Mouse (Mus musculus) Patski (cell line): ENCODE data around the gene Aadacl2. TPM values are rescaled to one million over a fixed set of nuclear protein-coding genes. Genes with fewer than 3 reads are reported as not detected.

Experiments
- ATAC-seq: fragments of 100-300 bp; one replicate; pipeline ENCODE4 v1.8.0; 2021
- CTCF ChIA-PET: fragments of 350-600 bp; sonication (Branson Sonifier 250); formaldehyde crosslinking; loops from one replicate; lab custom pipeline; 2022; ENCODE audit warnings: inconsistent platforms; lab: Charles Lee
- POLR2A ChIA-PET: fragments of 350-600 bp; sonication (Branson Sonifier 250); formaldehyde crosslinking; loops from one replicate; lab custom pipeline; 2022; ENCODE audit warnings: antibody characterized with exemption, inconsistent platforms; lab: Charles Lee
- DNase-seq: peaks from one replicate; pipeline ENCODE4 v3.0.0-alpha.2; 2011; ENCODE audit warnings: low read depth, low spot score
- H3K27me3 ChIP-seq: fragments of 371-371 bp; one replicate; pipeline ENCODE4 v1.5.1; 2021
- CTCF ChIP-seq: fragments of 100-300 bp; IDR thresholded peaks from one replicate; pipeline ENCODE4 v1.5.1; 2021
- in situ Hi-C: fragments of 300-500 bp; cut with MboI; formaldehyde crosslinking; loops from 3 replicates; pipeline ENCODE4 v1.11.1; 2018; ENCODE audit warnings: low pct_unique_long_range_greater_than_20kb, mixed read lengths
- polyA plus RNA-seq: library from polyadenylated mRNA; unstranded; gene quantifications from one replicate; pipeline ENCODE4 v1.2.3, GENCODE M21; 2021

The Aadacl2 gene
- not detected for polyA plus RNA-seq

DNA sequence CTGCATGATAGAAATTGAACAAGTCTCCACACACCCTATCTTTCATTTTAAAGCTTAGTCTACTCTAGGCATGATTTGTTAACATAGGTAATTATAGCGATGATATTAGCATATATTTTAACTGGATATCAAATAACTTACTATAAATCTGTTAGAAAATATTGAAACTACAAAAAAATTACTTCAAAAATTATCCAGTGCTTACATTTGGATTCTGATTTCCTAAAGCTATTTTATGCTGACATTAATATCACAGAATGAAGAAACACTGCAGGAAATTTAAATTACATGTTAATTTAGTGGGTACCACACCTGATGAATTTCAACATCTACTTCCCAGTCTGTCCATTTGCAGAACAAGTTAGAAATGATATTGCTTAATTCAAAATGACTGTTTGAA lies at the start of gene Aadacl2:
Gene Aadacl2 (plus strand): TSS at position 301 of the 400 bp plus-strand sequence.
- ChIA-PET CTCF (no interaction called here), POLR2A (no interaction called here)
- ATAC-seq (no peak), DNase-seq (no peak)
- in situ Hi-C loops: no loop called here
- peaks cover 32% of the 10 kb centered on the region for H3K27me3 ChIP-seq
- TF ChIP-seq CTCF: no peak

DNA sequence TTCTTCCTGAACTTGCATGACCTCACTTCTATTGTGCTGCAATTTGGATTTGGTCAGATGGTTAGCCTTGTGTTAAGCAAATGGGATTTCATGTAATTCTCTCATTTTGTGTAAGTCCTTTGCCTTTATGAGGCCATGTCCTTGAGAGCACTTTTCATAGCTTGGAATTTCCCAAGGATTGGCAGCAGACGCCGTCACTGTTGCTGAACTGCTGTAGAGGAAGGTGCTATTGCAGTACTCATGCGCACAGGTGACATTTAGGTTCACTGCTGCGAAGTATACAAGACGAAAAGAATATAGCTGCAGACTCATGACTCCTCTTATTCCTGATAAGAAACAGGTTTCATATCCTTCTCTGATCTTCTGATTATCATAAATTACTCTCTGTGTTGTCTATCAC lies 35.7 kb upstream of the Aadacl2 start:
- CTCF ChIA-PET: no interaction called here
- POLR2A ChIA-PET: no interaction called here
- ATAC-seq (no peak), DNase-seq (no peak)
- no peak for TF ChIP-seq CTCF
- no peaks in the 10 kb centered on the region for H3K27me3 ChIP-seq
- in situ Hi-C loops: no loop called here

DNA sequence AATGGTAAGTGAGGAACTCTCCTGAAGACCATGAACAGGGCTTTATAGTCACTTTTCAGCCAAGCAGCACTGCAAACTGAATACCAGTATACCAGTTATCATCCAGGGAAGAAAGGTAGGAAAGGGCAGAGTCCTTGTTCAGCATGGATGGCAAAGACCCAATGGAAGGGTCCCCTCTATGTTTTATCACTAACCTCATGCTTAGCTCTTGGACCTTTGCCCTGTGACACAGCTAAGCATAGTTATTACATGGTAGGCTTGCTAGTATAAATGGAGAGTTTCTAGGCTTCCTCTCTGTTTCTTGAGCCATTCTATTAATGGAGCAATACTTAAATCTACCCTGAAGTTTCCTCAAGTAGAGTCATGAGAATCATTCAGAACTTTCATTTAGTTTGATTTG lies 32.0 kb upstream of the Aadacl2 start:
- POLR2A ChIA-PET: no interaction called here
- DNase-seq: no peak
- CTCF ChIA-PET: no interaction called here
- no peaks in the 10 kb centered on the region for H3K27me3 ChIP-seq
- TF ChIP-seq CTCF: no peak
- no peak for ATAC-seq
- in situ Hi-C loops: no loop called here

- peaks cover 22% of the 10 kb centered on the region for H3K27me3 ChIP-seq
- ChIA-PET CTCF (interaction anchor here (0.9 kb wide), 1 partner anchor 17 kb away, joined by 5 read pairs; no protein-coding TSS in a partner anchor), POLR2A (no interaction called here)
- ATAC-seq (no peak), DNase-seq (no peak)
- no peak for TF ChIP-seq CTCF
- in situ Hi-C loops: no loop called here
Measured at GRCm38 (mm10) chr3:60003622-60004021, 2.9 kb upstream of the Aadacl2 start.

DNA sequence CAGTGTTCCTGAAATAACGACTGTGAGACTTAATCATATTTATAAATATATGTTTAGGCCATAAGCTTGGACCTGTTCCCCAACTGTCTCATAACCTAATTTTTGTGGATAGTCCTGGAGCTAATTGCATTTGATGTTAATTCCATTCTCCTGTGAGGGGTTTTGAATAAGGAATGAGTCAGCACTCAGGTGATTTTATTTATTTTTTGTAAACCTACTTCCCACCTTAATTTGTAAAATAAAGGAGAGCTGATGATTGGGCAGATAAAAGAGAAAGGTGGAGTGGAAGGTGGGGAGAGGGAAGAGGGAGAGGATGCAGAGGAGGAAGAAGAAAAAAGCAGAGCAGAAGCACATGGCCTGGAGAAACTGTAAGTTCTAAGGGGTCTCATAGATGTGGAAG lies 18.9 kb downstream of the Aadacl2 start, which contains the start of gene Aadac:
Gene Aadac (plus strand): TSS at position 301 of the 400 bp plus-strand sequence.
- POLR2A ChIA-PET: no interaction called here
- DNase-seq (no peak), ATAC-seq (no peak)
- in situ Hi-C loops: no loop called here
- no peaks in the 10 kb centered on the region for H3K27me3 ChIP-seq
- TF ChIP-seq CTCF: no peak
- CTCF ChIA-PET: no interaction called here

DNA sequence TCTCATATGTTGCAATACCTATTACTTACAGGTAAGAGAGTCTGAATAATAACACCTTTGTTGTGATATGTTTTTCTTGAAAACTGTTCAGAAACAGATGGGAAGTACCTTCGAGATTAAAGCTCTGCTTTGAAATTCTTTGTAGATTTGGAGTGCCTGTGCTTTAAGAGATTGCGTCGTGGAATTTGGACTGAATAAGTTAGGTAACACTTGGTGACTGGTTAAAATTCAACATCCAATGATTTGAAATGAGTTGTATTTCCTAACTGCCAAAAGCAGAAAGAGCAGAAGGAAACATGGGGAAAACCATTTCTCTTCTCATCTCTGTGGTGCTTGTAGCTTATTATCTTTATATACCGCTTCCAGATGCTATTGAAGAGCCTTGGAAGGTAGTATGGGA lies 25.0 kb downstream of the Aadacl2 start:
- POLR2A ChIA-PET: no interaction called here
- in situ Hi-C loops: no loop called here
- no peak for TF ChIP-seq CTCF
- no peak for DNase-seq
- peaks cover 25% of the 10 kb centered on the region for H3K27me3 ChIP-seq
- CTCF ChIA-PET: no interaction called here
- ATAC-seq: no peak

DNA sequence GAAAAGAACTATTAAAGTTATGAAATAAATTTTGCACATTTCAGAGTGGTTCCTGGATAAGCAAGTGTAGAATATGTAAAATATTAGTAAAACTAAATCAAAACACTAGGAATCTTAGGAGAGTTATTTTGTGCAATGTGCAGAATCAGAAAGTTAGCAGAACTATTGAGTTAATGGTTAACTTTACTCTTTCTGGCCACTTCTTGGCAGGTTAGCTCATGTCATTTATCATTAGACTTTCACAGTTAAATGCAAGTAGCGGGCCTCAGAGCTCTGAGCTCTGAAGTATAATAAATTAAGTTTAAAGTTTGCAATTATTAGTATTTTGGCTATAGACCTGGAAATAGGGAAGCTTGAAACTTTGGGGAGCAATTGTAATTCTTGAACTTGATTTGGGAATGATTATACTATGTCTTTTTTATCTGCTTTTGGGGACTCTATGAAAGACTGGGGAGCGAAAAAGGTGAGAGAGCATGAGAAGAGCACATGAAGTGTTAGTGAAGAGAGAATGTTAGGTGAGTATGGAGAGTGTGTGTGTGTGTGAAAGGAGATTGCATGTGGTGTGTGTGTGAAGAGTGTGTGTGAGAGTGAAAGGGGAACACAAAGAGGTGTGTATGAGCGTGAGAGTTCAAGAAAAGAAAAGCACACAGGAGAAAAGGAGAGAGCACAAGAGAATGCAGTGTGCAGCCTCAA lies 39.8 kb downstream of the Aadacl2 start:
- POLR2A ChIA-PET: interaction anchor here (0.9 kb wide), 1 partner anchor 9 kb away, joined by 3 read pairs; no protein-coding TSS in a partner anchor
- H3K27me3 ChIP-seq: peaks cover 5% of the 10 kb centered on the region
- peak; percentile 54 for ATAC-seq
- no peak for TF ChIP-seq CTCF
- no peak for DNase-seq
- CTCF ChIA-PET: interaction anchor here (1.7 kb wide), 1 partner anchor 11 kb away, joined by 8 read pairs; no protein-coding TSS in a partner anchor
- in situ Hi-C loops: no loop called here

GRCm38 (mm10) chr3:60053231-60053927 lies 46.8 kb downstream of the Aadacl2 start:
- peaks cover 5% of the 10 kb centered on the region for H3K27me3 ChIP-seq
- CTCF ChIA-PET: interaction anchor here (2.7 kb wide), 1 partner anchor 12 kb away, joined by 7 read pairs; no protein-coding TSS in a partner anchor
- TF ChIP-seq CTCF: no peak
- DNase-seq: no peak
- ATAC-seq: no peak
- in situ Hi-C loops: loop anchor here (10.0 kb wide), 1 partner anchor 179 kb away; no protein-coding TSS in a partner anchor
- POLR2A ChIA-PET: no interaction called here

GRCm38 (mm10) chr3:60053931-60054330 lies 47.4 kb downstream of the Aadacl2 start:
- peaks cover 5% of the 10 kb centered on the region for H3K27me3 ChIP-seq
- no peak for ATAC-seq
- no peak for TF ChIP-seq CTCF
- no peak for DNase-seq
- in situ Hi-C loops: loop anchor here (10.0 kb wide), 1 partner anchor 179 kb away; no protein-coding TSS in a partner anchor
- ChIA-PET CTCF (interaction anchor here (2.7 kb wide), 1 partner anchor 12 kb away, joined by 7 read pairs; no protein-coding TSS in a partner anchor), POLR2A (no interaction called here)

GRCm38 (mm10) chr3:60056451-60056850 lies 49.9 kb downstream of the Aadacl2 start:
- no peak for ATAC-seq
- no peaks in the 10 kb centered on the region for H3K27me3 ChIP-seq
- ChIA-PET CTCF (interaction anchor here (0.7 to 2.3 kb wide), 9 partner anchors 10 to 979 kb away, joined by 3 to 8 read pairs (median 4); no protein-coding TSS in a partner anchor), POLR2A (no interaction called here)
- no peak for DNase-seq
- in situ Hi-C loops: loop anchor here (10.0 kb wide), 1 partner anchor 182 kb away; no protein-coding TSS in a partner anchor
- peak; percentile 43 for TF ChIP-seq CTCF
